Mouse (Mus musculus) heart, embryonic 10.5 days (tissue): ENCODE data around the gene Slc25a24. TPM values are rescaled to one million over a fixed set of nuclear protein-coding genes. Genes with fewer than 3 reads are reported as not detected.

Experiments used
- DNase-seq: peaks from one replicate; pipeline ENCODE4 v3.0.0-alpha.2; 2017; ENCODE audit warnings: low spot score
- H3K27ac ChIP-seq: fragments of 300-500 bp; sonication (generic); 2 replicates; pipeline ENCODE4 v1.5.1; 2016; ENCODE audit warnings: mild to moderate bottlenecking
- H3K27me3 ChIP-seq: fragments of 300-500 bp; sonication (generic); 2 replicates; pipeline ENCODE4 v1.6.1; 2016; ENCODE audit warnings: mild to moderate bottlenecking; ENCODE audit not compliant: poor library complexity, insufficient read depth, severe bottlenecking
- H3K36me3 ChIP-seq: fragments of 300-500 bp; sonication (generic); 2 replicates; pipeline ENCODE4 v1.6.1; 2016; ENCODE audit warnings: mild to moderate bottlenecking, moderate library complexity
- H3K4me1 ChIP-seq: fragments of 300-500 bp; sonication (generic); 2 replicates; pipeline ENCODE4 v1.6.1; 2016; ENCODE audit warnings: mild to moderate bottlenecking
- H3K4me3 ChIP-seq: fragments of 300-500 bp; sonication (generic); 2 replicates; pipeline ENCODE4 v1.5.1; 2016; ENCODE audit warnings: mild to moderate bottlenecking, moderate library complexity
- H3K9me3 ChIP-seq: fragments of 300-500 bp; sonication (generic); 2 replicates; pipeline ENCODE4 v1.6.1; 2016; ENCODE audit warnings: mild to moderate bottlenecking, moderate library complexity
- WGBS: fragments of 180-500 bp; shearing (Covaris S2); methylation state at CpG from one replicate; pipeline ENCODE4 v1.1.7; 2016; 5-methylcytosine and 5-hydroxymethylcytosine counted together
- polyA plus RNA-seq: library from polyadenylated mRNA; unstranded; fragments of >200 nt; fragmentation: Nextera tagmentation; extraction: Ambion mirVana; gene quantifications from 2 replicates; pipeline ENCODE4 v1.2.1, GENCODE M21; 2016

Gene Slc25a24
- polyA plus RNA-seq = 40.4 and 42.5 TPM in 2 replicates

GRCm38 (mm10) chr3:109122641-109123530 is at the start of gene Slc25a24:
Slc25a24 (plus strand) TSS chr3:109123149.
- WGBS = 1% methylated on average over 38 of the region's 49 CpGs
- H3K4me3 ChIP-seq = peak within 1 kb of the TSS; percentile 88
- H3K27ac ChIP-seq = peak within 1 kb of the TSS; percentile 99
- peaks cover 23% of the 10 kb centered on the region for H3K4me1 ChIP-seq
- no peaks in the 10 kb centered on the region for H3K27me3 ChIP-seq
- H3K36me3 ChIP-seq = peaks cover 13% of the 10 kb centered on the region
- peak; percentile 88 for DNase-seq
- H3K9me3 ChIP-seq = no peaks in the 10 kb centered on the region

GRCm38 (mm10) chr3:109080169-109080568 is 42.8 kb upstream of the Slc25a24 start, which contains the start of gene Slc25a54:
Slc25a54 (plus strand) TSS chr3:109080469.
- Histone ChIP-seq H3K27ac (no peak within 1 kb of the TSS), H3K36me3 (no peaks in the 10 kb centered on the region), H3K4me1 (no peaks in the 10 kb centered on the region), H3K9me3 (no peaks in the 10 kb centered on the region), H3K27me3 (no peaks in the 10 kb centered on the region), H3K4me3 (no peak within 1 kb of the TSS)
- 89% methylated on average over 17 of the region's 17 CpGs for WGBS
- no peak for DNase-seq

- Histone ChIP-seq H3K27me3 (no peaks in the 10 kb centered on the region), H3K36me3 (no peaks in the 10 kb centered on the region), H3K27ac (no peak overlapping the region), H3K4me1 (no peaks in the 10 kb centered on the region), H3K4me3 (no peak overlapping the region), H3K9me3 (no peaks in the 10 kb centered on the region)
- WGBS = 82% methylated on average over 2 of the region's 2 CpGs
- no peak for DNase-seq
Measured at GRCm38 (mm10) chr3:109084418-109084817, 38.5 kb upstream of the Slc25a24 start.

- no peaks in the 10 kb centered on the region for H3K4me1 ChIP-seq
- 19% methylated on average over 2 of the region's 2 CpGs for WGBS
- H3K4me3 ChIP-seq = no peak overlapping the region
- no peaks in the 10 kb centered on the region for H3K27me3 ChIP-seq
- DNase-seq = no peak
- no peaks in the 10 kb centered on the region for H3K9me3 ChIP-seq
- H3K36me3 ChIP-seq = no peaks in the 10 kb centered on the region
- no peak overlapping the region for H3K27ac ChIP-seq
Measured at GRCm38 (mm10) chr3:109088460-109088859, 34.5 kb upstream of the Slc25a24 start.

- H3K9me3 ChIP-seq = no peaks in the 10 kb centered on the region
- DNase-seq = no peak
- H3K27ac ChIP-seq = no peak overlapping the region
- WGBS = 64% methylated on average over 8 of the region's 8 CpGs
- H3K4me1 ChIP-seq = no peaks in the 10 kb centered on the region
- no peak overlapping the region for H3K4me3 ChIP-seq
- no peaks in the 10 kb centered on the region for H3K27me3 ChIP-seq
- H3K36me3 ChIP-seq = no peaks in the 10 kb centered on the region
Measured at GRCm38 (mm10) chr3:109104702-109105101, 18.2 kb upstream of the Slc25a24 start.

GRCm38 (mm10) chr3:109117136-109117535 is 5.8 kb upstream of the Slc25a24 start:
- Histone ChIP-seq H3K4me3 (no peak overlapping the region), H3K27me3 (no peaks in the 10 kb centered on the region), H3K36me3 (no peaks in the 10 kb centered on the region), H3K4me1 (no peaks in the 10 kb centered on the region), H3K27ac (no peak overlapping the region), H3K9me3 (no peaks in the 10 kb centered on the region)
- DNase-seq = no peak

- 77% methylated on average over 5 of the region's 5 CpGs for WGBS
- Histone ChIP-seq H3K4me1 (peaks cover 12% of the 10 kb centered on the region), H3K27ac (no peak overlapping the region), H3K27me3 (no peaks in the 10 kb centered on the region), H3K36me3 (no peaks in the 10 kb centered on the region), H3K4me3 (no peak overlapping the region), H3K9me3 (no peaks in the 10 kb centered on the region)
- DNase-seq = no peak
Measured at GRCm38 (mm10) chr3:109119562-109119961, 3.4 kb upstream of the Slc25a24 start.

GRCm38 (mm10) chr3:109119973-109120372 is 3.0 kb upstream of the Slc25a24 start:
- Histone ChIP-seq H3K27ac (no peak overlapping the region), H3K27me3 (no peaks in the 10 kb centered on the region), H3K9me3 (no peaks in the 10 kb centered on the region), H3K36me3 (no peaks in the 10 kb centered on the region), H3K4me1 (peaks cover 13% of the 10 kb centered on the region), H3K4me3 (no peak overlapping the region)
- DNase-seq = no peak
- WGBS = 75% methylated on average over 5 of the region's 5 CpGs

GRCm38 (mm10) chr3:109123531-109123981 is 607 bp downstream of the Slc25a24 start:
- peak overlapping the region; percentile 99 for H3K27ac ChIP-seq
- no peaks in the 10 kb centered on the region for H3K9me3 ChIP-seq
- peak overlapping the region; percentile 88 for H3K4me3 ChIP-seq
- peaks cover 13% of the 10 kb centered on the region for H3K36me3 ChIP-seq
- no peaks in the 10 kb centered on the region for H3K27me3 ChIP-seq
- DNase-seq = peak; percentile 79
- H3K4me1 ChIP-seq = peaks cover 23% of the 10 kb centered on the region
- 3% methylated on average over 8 of the region's 8 CpGs for whole genome bisulfite sequencing

GRCm38 (mm10) chr3:109124091-109124490 is 1.1 kb downstream of the Slc25a24 start:
- no peaks in the 10 kb centered on the region for H3K27me3 ChIP-seq
- H3K36me3 ChIP-seq = peaks cover 13% of the 10 kb centered on the region
- 21% methylated on average over 4 of the region's 4 CpGs for WGBS
- H3K27ac ChIP-seq = peak overlapping the region; percentile 99; the same call in 1 of the 2 replicates
- peak overlapping the region; percentile 88 for H3K4me3 ChIP-seq
- DNase-seq = no peak
- H3K4me1 ChIP-seq = peaks cover 23% of the 10 kb centered on the region
- no peaks in the 10 kb centered on the region for H3K9me3 ChIP-seq

- Histone ChIP-seq H3K9me3 (no peaks in the 10 kb centered on the region), H3K27ac (no peak overlapping the region), H3K4me1 (peaks cover 23% of the 10 kb centered on the region), H3K36me3 (peaks cover 13% of the 10 kb centered on the region), H3K4me3 (no peak overlapping the region), H3K27me3 (no peaks in the 10 kb centered on the region)
- DNase-seq = peak; percentile 82
- WGBS = 60% methylated on average over 6 of the region's 6 CpGs
Measured at GRCm38 (mm10) chr3:109125531-109125930, 2.6 kb downstream of the Slc25a24 start.

GRCm38 (mm10) chr3:109129768-109130167 is 6.8 kb downstream of the Slc25a24 start:
- H3K27ac ChIP-seq = no peak overlapping the region
- H3K4me3 ChIP-seq = no peak overlapping the region
- peaks cover 11% of the 10 kb centered on the region for H3K4me1 ChIP-seq
- no peaks in the 10 kb centered on the region for H3K9me3 ChIP-seq
- WGBS = 79% methylated on average over 5 of the region's 5 CpGs
- peaks cover 29% of the 10 kb centered on the region for H3K36me3 ChIP-seq
- H3K27me3 ChIP-seq = no peaks in the 10 kb centered on the region
- DNase-seq = no peak

- Histone ChIP-seq H3K4me3 (no peak overlapping the region), H3K36me3 (peaks cover 33% of the 10 kb centered on the region), H3K4me1 (no peaks in the 10 kb centered on the region), H3K9me3 (no peaks in the 10 kb centered on the region), H3K27ac (no peak overlapping the region), H3K27me3 (no peaks in the 10 kb centered on the region)
- 85% methylated on average over 4 of the region's 4 CpGs for whole genome bisulfite sequencing
- no peak for DNase-seq
Measured at GRCm38 (mm10) chr3:109132966-109133365, 10.0 kb downstream of the Slc25a24 start.
